Mouse (Mus musculus) MEL (cell line): ENCODE measurements at regions not wholly inside any gene's neighbourhood (a gene's known extent, or its start where the extent isn't known, plus 50 kb on each side); places are given as distances from the start of the nearest gene placed in this dataset.
A peak's percentile ranks its signal among the peaks of the same experiment; 100 is the strongest.

Experiments
- DNase-seq: peaks from one replicate; pipeline ENCODE4 v3.0.0; 2011; ENCODE audit warnings: low read depth, low spot score
- H3K27ac ChIP-seq: 2 replicates; pipeline ENCODE4 v1.5.1; 2012; ENCODE audit warnings: low read depth, mild to moderate bottlenecking, control low read depth, low read length, moderate library complexity; ENCODE audit not compliant: control insufficient read depth
- H3K27me3 ChIP-seq, 2 experiments: fragments of 150-350 bp in 1 of 2; sonication (generic) in 1 of 2; 2 replicates each; pipeline ENCODE4 v1.6.1; 2012; ENCODE audit warnings: low read length in 2 of 2, mild to moderate bottlenecking in 2 of 2, improper control_type of control experiment in 1 of 2, moderate library complexity in 1 of 2; ENCODE audit not compliant: insufficient read depth in 2 of 2, control insufficient read depth in 1 of 2
- H3K36me3 ChIP-seq, 2 experiments: 2 replicates each; pipeline ENCODE4 v1.6.1; 2012 to 2014; ENCODE audit warnings: low read length in 2 of 2, improper control_type of control experiment in 1 of 2, inconsistent platforms in 1 of 2, mild to moderate bottlenecking in 1 of 2; ENCODE audit not compliant: insufficient read depth in 2 of 2, control insufficient read depth in 1 of 2
- H3K4me1 ChIP-seq, 2 experiments: fragments of 150-350 bp in 1 of 2; sonication (generic) in 1 of 2; 2 replicates each; pipeline ENCODE4 v1.6.1; 2012; ENCODE audit warnings: low read length in 2 of 2, improper control_type of control experiment in 1 of 2, mild to moderate bottlenecking in 1 of 2; ENCODE audit not compliant: insufficient read depth in 2 of 2, control insufficient read depth in 1 of 2
- H3K4me3 ChIP-seq, 2 experiments: fragments of 150-350 bp in 1 of 2; sonication (generic) in 1 of 2; 2 replicates each; pipeline ENCODE4 v1.5.1; 2012; ENCODE audit warnings: low read depth in 2 of 2, low read length in 2 of 2, mild to moderate bottlenecking in 2 of 2, moderate library complexity in 2 of 2, control low read depth in 1 of 2, improper control_type of control experiment in 1 of 2; ENCODE audit not compliant: control insufficient read depth in 1 of 2, insufficient read depth in 1 of 2
- H3K79me2 ChIP-seq: 2 replicates; pipeline ENCODE4 v1.6.1; 2012; ENCODE audit warnings: mild to moderate bottlenecking, low read length, moderate library complexity; ENCODE audit not compliant: control insufficient read depth, poor library complexity, insufficient read depth
- H3K9ac ChIP-seq: 2 replicates; pipeline ENCODE4 v1.6.1; 2012; ENCODE audit warnings: low read depth, mild to moderate bottlenecking, control low read depth, low read length, moderate library complexity; ENCODE audit not compliant: control insufficient read depth, poor library complexity, severe bottlenecking
- H3K9me3 ChIP-seq: fragments of 150-350 bp; sonication (generic); replicated peaks from 2 replicates; pipeline ENCODE4 v1.6.1; 2012; ENCODE audit warnings: mild to moderate bottlenecking, low read length, improper control_type of control experiment, moderate library complexity; ENCODE audit not compliant: insufficient read depth
- BHLHE40 ChIP-seq: IDR thresholded peaks from 2 replicates; pipeline ENCODE4 v1.6.1; 2012; ENCODE audit warnings: low read depth, mild to moderate bottlenecking, inconsistent platforms, low read length, improper control_type of control experiment, borderline replicate concordance
- CHD1 ChIP-seq: IDR thresholded peaks from 2 replicates; pipeline ENCODE4 v1.6.1; 2012; ENCODE audit warnings: low read depth, mild to moderate bottlenecking, inconsistent platforms, low read length, improper control_type of control experiment
- CHD2 ChIP-seq: IDR thresholded peaks from 2 replicates; pipeline ENCODE4 v1.6.1; 2011; ENCODE audit warnings: low read length, improper control_type of control experiment
- CTCF ChIP-seq, 3 experiments: IDR thresholded peaks in 2 of 3; conservative IDR thresholded peaks in 1 of 3; 2 replicates each; pipeline ENCODE4 v1.5.1; 2011 to 2012; ENCODE audit warnings: low read length in 3 of 3, low read depth in 2 of 3, mild to moderate bottlenecking in 2 of 3, improper control_type of control experiment in 1 of 3, inconsistent platforms in 1 of 3, mixed read lengths in 1 of 3, moderate library complexity in 1 of 3; ENCODE audit not compliant: control insufficient read depth in 1 of 3, insufficient read depth in 1 of 3, poor library complexity in 1 of 3, severe bottlenecking in 1 of 3
- E2F4 ChIP-seq: IDR thresholded peaks from 2 replicates; pipeline ENCODE4 v1.6.1; 2011; ENCODE audit warnings: low read depth, low read length, improper control_type of control experiment, borderline replicate concordance
- ELF1 ChIP-seq: IDR thresholded peaks from 2 replicates; pipeline ENCODE4 v1.6.1; 2014; ENCODE audit warnings: low read depth, mild to moderate bottlenecking, inconsistent platforms, low read length, improper control_type of control experiment, moderate library complexity
- EP300 ChIP-seq, 2 experiments: IDR thresholded peaks; 2 replicates each; pipeline ENCODE4 v1.6.1; 2011; ENCODE audit warnings: improper control_type of control experiment in 2 of 2, low read length in 2 of 2, low read depth in 1 of 2, mild to moderate bottlenecking in 1 of 2
- ETS1 ChIP-seq: IDR thresholded peaks from 2 replicates; pipeline ENCODE4 v1.6.1; 2012; ENCODE audit warnings: low read depth, mild to moderate bottlenecking, inconsistent platforms, low read length, improper control_type of control experiment, moderate library complexity
- GABPA ChIP-seq: IDR thresholded peaks from 2 replicates; pipeline ENCODE4 v1.6.1; 2012; ENCODE audit warnings: low read depth, mild to moderate bottlenecking, inconsistent platforms, low read length, improper control_type of control experiment, moderate library complexity
- GATA1 ChIP-seq: IDR thresholded peaks from 2 replicates; pipeline ENCODE4 v1.6.1; 2011; ENCODE audit warnings: low read depth, low read length, improper control_type of control experiment
- HCFC1 ChIP-seq: IDR thresholded peaks from 2 replicates; pipeline ENCODE4 v1.6.1; 2012; ENCODE audit warnings: low read depth, mild to moderate bottlenecking, inconsistent platforms, low read length, improper control_type of control experiment, moderate library complexity
- JUND ChIP-seq: IDR thresholded peaks from 2 replicates; pipeline ENCODE4 v1.6.1; 2011; ENCODE audit warnings: low read depth, mild to moderate bottlenecking, improper control_type of control experiment, low read length
- KAT2A ChIP-seq: conservative IDR thresholded peaks from 2 replicates; pipeline ENCODE4 v1.6.1; 2012; ENCODE audit warnings: low read depth, low read length, improper control_type of control experiment, inconsistent platforms
- MAFK ChIP-seq: IDR thresholded peaks from 2 replicates; pipeline ENCODE4 v1.6.1; 2011; ENCODE audit warnings: low read depth, mild to moderate bottlenecking, low read length, improper control_type of control experiment, borderline replicate concordance
- MAX ChIP-seq: IDR thresholded peaks from 2 replicates; pipeline ENCODE4 v1.6.1; 2011; ENCODE audit warnings: low read length, improper control_type of control experiment
- MAZ ChIP-seq: IDR thresholded peaks from 2 replicates; pipeline ENCODE4 v1.6.1; 2012; ENCODE audit warnings: low read depth, mild to moderate bottlenecking, inconsistent platforms, low read length, improper control_type of control experiment
- MEF2A ChIP-seq: IDR thresholded peaks from 2 replicates; pipeline ENCODE4 v1.6.1; 2014; ENCODE audit warnings: low read depth, mild to moderate bottlenecking, inconsistent platforms, low read length, improper control_type of control experiment; ENCODE audit not compliant: poor library complexity, insufficient replicate concordance, severe bottlenecking; ENCODE audit errors: extremely low read depth
- MXI1 ChIP-seq: IDR thresholded peaks from 2 replicates; pipeline ENCODE4 v1.6.1; 2011; ENCODE audit warnings: mild to moderate bottlenecking, low read depth, low read length, improper control_type of control experiment
- MYB ChIP-seq: IDR thresholded peaks from 2 replicates; pipeline ENCODE4 v1.6.1; 2011; ENCODE audit warnings: mild to moderate bottlenecking, low read depth, low read length, improper control_type of control experiment
- MYC ChIP-seq: IDR thresholded peaks from 2 replicates; pipeline ENCODE4 v1.6.1; 2011; ENCODE audit warnings: low read depth, mild to moderate bottlenecking, low read length, improper control_type of control experiment, moderate library complexity
- NELFE ChIP-seq: IDR thresholded peaks from 2 replicates; pipeline ENCODE4 v1.6.1; 2011; ENCODE audit warnings: low read depth, low read length, improper control_type of control experiment
- NRF1 ChIP-seq: IDR thresholded peaks from 2 replicates; pipeline ENCODE4 v1.6.1; 2014; ENCODE audit warnings: low read depth, mild to moderate bottlenecking, inconsistent platforms, low read length, improper control_type of control experiment, moderate library complexity; ENCODE audit not compliant: poor library complexity, insufficient read depth, severe bottlenecking
- POLR2A ChIP-seq, 2 experiments: IDR thresholded peaks; 2 replicates each; pipeline ENCODE4 v1.6.1; 2011 to 2012; ENCODE audit warnings: low read length in 2 of 2, mild to moderate bottlenecking in 2 of 2, control low read depth in 1 of 2, improper control_type of control experiment in 1 of 2, low read depth in 1 of 2, moderate library complexity in 1 of 2; ENCODE audit not compliant: control insufficient read depth in 1 of 2, insufficient read depth in 1 of 2, poor library complexity in 1 of 2
- POLR2AphosphoS2 ChIP-seq: IDR thresholded peaks from 2 replicates; pipeline ENCODE4 v1.6.1; 2011; ENCODE audit warnings: low read length, improper control_type of control experiment
- POLR2AphosphoS5 ChIP-seq: IDR thresholded peaks from 2 replicates; pipeline ENCODE4 v1.6.1; 2012; ENCODE audit warnings: low read depth, borderline replicate concordance, mild to moderate bottlenecking, inconsistent platforms, low read length, moderate library complexity, mixed read lengths
- RAD21 ChIP-seq: IDR thresholded peaks from 2 replicates; pipeline ENCODE4 v1.6.1; 2011; ENCODE audit warnings: mild to moderate bottlenecking, low read depth, low read length, improper control_type of control experiment
- RCOR1 ChIP-seq: IDR thresholded peaks from 2 replicates; pipeline ENCODE4 v1.6.1; 2012; ENCODE audit warnings: low read depth, mild to moderate bottlenecking, inconsistent platforms, low read length, improper control_type of control experiment
- SIN3A ChIP-seq: IDR thresholded peaks from 2 replicates; pipeline ENCODE4 v1.6.1; 2012; ENCODE audit warnings: low read length, improper control_type of control experiment, inconsistent platforms
- SMC3 ChIP-seq: IDR thresholded peaks from 2 replicates; pipeline ENCODE4 v1.6.1; 2011; ENCODE audit warnings: low read depth, low read length, improper control_type of control experiment
- TAL1 ChIP-seq: IDR thresholded peaks from 2 replicates; pipeline ENCODE4 v1.6.1; 2012; ENCODE audit warnings: mild to moderate bottlenecking, inconsistent platforms, low read length, moderate library complexity, mixed read lengths
- TBP ChIP-seq: IDR thresholded peaks from 2 replicates; pipeline ENCODE4 v1.8.0; 2011; ENCODE audit warnings: low read depth, low read length, improper control_type of control experiment
- TCF12 ChIP-seq: IDR thresholded peaks from 2 replicates; pipeline ENCODE4 v1.6.1; 2014; ENCODE audit warnings: low read depth, mild to moderate bottlenecking, inconsistent platforms, low read length, improper control_type of control experiment, moderate library complexity
- UBTF ChIP-seq: IDR thresholded peaks from 2 replicates; pipeline ENCODE4 v1.6.1; 2012; ENCODE audit warnings: low read depth, mild to moderate bottlenecking, inconsistent platforms, low read length, improper control_type of control experiment, moderate library complexity, borderline replicate concordance; ENCODE audit not compliant: insufficient read depth
- USF1 ChIP-seq: IDR thresholded peaks from 2 replicates; pipeline ENCODE4 v1.6.1; 2014; ENCODE audit warnings: low read depth, mild to moderate bottlenecking, inconsistent platforms, low read length, improper control_type of control experiment, moderate library complexity
- ZC3H11A ChIP-seq: IDR thresholded peaks from 2 replicates; pipeline ENCODE4 v1.6.1; 2012; ENCODE audit warnings: low read depth, mild to moderate bottlenecking, inconsistent platforms, low read length, improper control_type of control experiment
- ZKSCAN1 ChIP-seq: IDR thresholded peaks from 2 replicates; pipeline ENCODE4 v1.6.1; 2012; ENCODE audit warnings: low read depth, mild to moderate bottlenecking, inconsistent platforms, low read length, improper control_type of control experiment, moderate library complexity
- ZMIZ1 ChIP-seq: IDR thresholded peaks from 2 replicates; pipeline ENCODE4 v1.6.1; 2012; ENCODE audit warnings: low read depth, mild to moderate bottlenecking, inconsistent platforms, low read length, improper control_type of control experiment, moderate library complexity
- ZNF384 ChIP-seq: IDR thresholded peaks from 2 replicates; pipeline ENCODE4 v1.6.1; 2012; ENCODE audit warnings: low read depth, mild to moderate bottlenecking, inconsistent platforms, low read length, improper control_type of control experiment

GRCm38 (mm10) chr10:46356775-46357174, 779.1 kb downstream of the Hace1 start:
- no peaks in the 10 kb centered on the region for H3K9me3 ChIP-seq
- peak; percentile 74 for DNase-seq
- H3K4me1 ChIP-seq = peaks cover 2 to 12% of the 10 kb centered on the region in 2 experiments; a peak in 2 of 4 replicates
- no peak overlapping the region for H3K9ac ChIP-seq
- peaks cover 0 to 11% of the 10 kb centered on the region in 2 experiments; a peak in 2 of 4 replicates for H3K36me3 ChIP-seq
- no peaks in the 10 kb centered on the region for H3K79me2 ChIP-seq
- no peak overlapping the region for H3K4me3 ChIP-seq
- H3K27ac ChIP-seq = no peak overlapping the region; the same call in 1 of the 2 replicates
- H3K27me3 ChIP-seq = no peaks in the 10 kb centered on the region
- TF ChIP-seq RAD21 (no peak), NRF1 (no peak), E2F4 (no peak), GABPA (0 out of 2 replicates have a peak, but pooled peaks have one; percentile 40), SMC3 (peak; percentile 26; the same call in 1 of the 2 replicates), SIN3A (0 out of 2 replicates have a peak, but pooled peaks have one; percentile 52), ZC3H11A (no peak), JUND (no peak), POLR2AphosphoS2 (no peak), ZKSCAN1 (no peak), MAX (no peak), POLR2AphosphoS5 (no peak), ZNF384 (no peak), RCOR1 (peak; percentile 78), MYC (no peak), MAFK (no peak; the same call in 1 of the 2 replicates), ZMIZ1 (no peak), ETS1 (peak; percentile 82), TCF12 (peak; percentile 98), KAT2A (no peak), NELFE (no peak), UBTF (no peak), MAZ (no peak), MYB (peak; percentile 93), BHLHE40 (no peak), MXI1 (no peak; the same call in 1 of the 2 replicates), CTCF (IDR thresholded peaks at IDR 0.05 in 2 of 3, conservative IDR thresholded peaks at IDR 0.05 in 1 of 3; ENCODE audit: control insufficient read depth in 1 of 3, insufficient read depth in 1 of 3, low read depth in 2 of 3, low read length in 3 of 3, poor library complexity in 1 of 3, severe bottlenecking in 1 of 3) (no peak), POLR2A (IDR thresholded peaks at IDR 0.05; ENCODE audit: control insufficient read depth in 1 of 2, insufficient read depth in 1 of 2, low read depth in 1 of 2, low read length in 2 of 2, poor library complexity in 1 of 2) (no peak), CHD2 (no peak), USF1 (no peak), HCFC1 (no peak), ELF1 (no peak), EP300 (IDR thresholded peaks at IDR 0.05; ENCODE audit: low read depth in 1 of 2, low read length in 2 of 2) (peak; percentile 94 to 99), MEF2A (no peak), GATA1 (peak; percentile 87), TAL1 (peak; percentile 67), TBP (no peak), CHD1 (no peak)
